Mouse (Mus musculus) embryonic facial prominence, embryonic 13.5 days (tissue): ENCODE measurements around the gene Nol9. TPM values are rescaled to one million over a fixed set of nuclear protein-coding genes. Genes with fewer than 3 reads are reported as not detected.

Experiments used
- ATAC-seq: fragments of 200-750 bp; cut with Nextera tagmentation; 2 replicates; pipeline ENCODE4 v1.8.0; 2017; ENCODE audit warnings: low read depth; ENCODE audit not compliant: insufficient number of reproducible peaks, insufficient read depth, low FRiP score, low TSS enrichment
- H3K27ac ChIP-seq: fragments of 300-500 bp; sonication (generic); 2 replicates; pipeline ENCODE4 v1.5.1; 2015; ENCODE audit warnings: moderate library complexity, mild to moderate bottlenecking, inconsistent platforms
- H3K27me3 ChIP-seq: fragments of 300-500 bp; sonication (generic); 2 replicates; pipeline ENCODE4 v1.6.1; 2015; ENCODE audit warnings: mild to moderate bottlenecking, inconsistent platforms
- H3K36me3 ChIP-seq: fragments of 300-500 bp; sonication (generic); 2 replicates; pipeline ENCODE4 v1.6.1; 2015; ENCODE audit warnings: mild to moderate bottlenecking, inconsistent platforms
- H3K4me1 ChIP-seq: fragments of 300-500 bp; sonication (generic); 2 replicates; pipeline ENCODE4 v1.6.1; 2015; ENCODE audit warnings: inconsistent platforms
- H3K4me2 ChIP-seq: fragments of 300-500 bp; sonication (generic); 2 replicates; pipeline ENCODE4 v1.6.1; 2015; ENCODE audit warnings: moderate library complexity, mild to moderate bottlenecking, inconsistent platforms
- H3K4me3 ChIP-seq: fragments of 300-500 bp; sonication (generic); 2 replicates; pipeline ENCODE4 v1.5.1; 2015; ENCODE audit warnings: mild to moderate bottlenecking, inconsistent platforms
- H3K9ac ChIP-seq: fragments of 300-500 bp; sonication (generic); 2 replicates; pipeline ENCODE4 v1.6.1; 2015; ENCODE audit warnings: mild to moderate bottlenecking, inconsistent platforms
- H3K9me3 ChIP-seq: fragments of 300-500 bp; sonication (generic); 2 replicates; pipeline ENCODE4 v1.6.1; 2016; ENCODE audit warnings: inconsistent platforms
- WGBS: fragments of 180-500 bp; shearing (Covaris S2); methylation state at CpG from one replicate; pipeline ENCODE4 v1.1.7; 2015; ENCODE audit warnings: mixed read lengths; 5-methylcytosine and 5-hydroxymethylcytosine counted together
- polyA plus RNA-seq: library from polyadenylated mRNA; unstranded; fragments of >200 nt; fragmentation: Nextera tagmentation; extraction: Ambion mirVana; gene quantifications from 2 replicates; pipeline ENCODE4 v1.2.1, GENCODE M21; 2015

Gene Nol9
- polyA plus RNA-seq, 1 experiment from 2014 or later, result 34.4 TPM

- Histone ChIP-seq H3K27me3 (no peaks in the 10 kb centered on the region), H3K4me2 (peak overlapping the region; percentile 19; the same call in 1 of the 2 replicates), H3K9me3 (no peaks in the 10 kb centered on the region), H3K4me1 (peaks cover 33% of the 10 kb centered on the region), H3K36me3 (peaks cover 18% of the 10 kb centered on the region), H3K4me3 (no peak overlapping the region), H3K27ac (no peak overlapping the region), H3K9ac (no peak overlapping the region)
- WGBS, result 24% methylated on average over 11 of the region's 11 CpGs
- ATAC-seq, result no peak
Measured at GRCm38 (mm10) chr4:152097911-152098799, 59.0 kb downstream of the Nol9 start.

GRCm38 (mm10) chr4:152100541-152100940 is 61.4 kb downstream of the Nol9 start:
- WGBS, result 68% methylated on average over 11 of the region's 11 CpGs

GRCm38 (mm10) chr4:152101081-152101653 is 62.0 kb downstream of the Nol9 start:
- Histone ChIP-seq H3K4me1 (peaks cover 27% of the 10 kb centered on the region), H3K27ac (0 out of 2 replicates have a peak overlapping the region, but pooled peaks have one; percentile 16), H3K9me3 (no peaks in the 10 kb centered on the region), H3K36me3 (peaks cover 40% of the 10 kb centered on the region), H3K4me2 (no peak overlapping the region), H3K4me3 (no peak overlapping the region), H3K9ac (0 out of 2 replicates have a peak overlapping the region, but pooled peaks have one; percentile 46), H3K27me3 (no peaks in the 10 kb centered on the region)
- no peak for ATAC-seq
- 46% methylated on average over 7 of the region's 7 CpGs for WGBS

More at GRCm38 (mm10) chr4:152100541-152100940, 61.4 kb downstream of the Nol9 start:
- peak overlapping the region; percentile 16; the same call in 1 of the 2 replicates for H3K27ac ChIP-seq
- 0 out of 2 replicates have a peak overlapping the region, but pooled peaks have one; percentile 46 for H3K9ac ChIP-seq
- H3K4me3 ChIP-seq, result no peak overlapping the region
- H3K27me3 ChIP-seq, result no peaks in the 10 kb centered on the region
- ATAC-seq, result no peak
- no peak overlapping the region for H3K4me2 ChIP-seq
- H3K36me3 ChIP-seq, result peaks cover 34% of the 10 kb centered on the region
- peaks cover 30% of the 10 kb centered on the region for H3K4me1 ChIP-seq
- H3K9me3 ChIP-seq, result no peaks in the 10 kb centered on the region

GRCm38 (mm10) chr4:152101921-152102320 is 62.8 kb downstream of the Nol9 start:
- H3K4me2 ChIP-seq, result no peak overlapping the region
- 92% methylated on average over 16 of the region's 16 CpGs for WGBS
- H3K9me3 ChIP-seq, result no peaks in the 10 kb centered on the region
- ATAC-seq, result no peak
- peaks cover 22% of the 10 kb centered on the region for H3K4me1 ChIP-seq
- H3K36me3 ChIP-seq, result peaks cover 47% of the 10 kb centered on the region
- no peak overlapping the region for H3K9ac ChIP-seq
- H3K4me3 ChIP-seq, result no peak overlapping the region
- H3K27ac ChIP-seq, result no peak overlapping the region
- H3K27me3 ChIP-seq, result no peaks in the 10 kb centered on the region

GRCm38 (mm10) chr4:152103025-152103424 is 63.9 kb downstream of the Nol9 start:
- H3K36me3 ChIP-seq, result peaks cover 50% of the 10 kb centered on the region
- H3K4me1 ChIP-seq, result peaks cover 26% of the 10 kb centered on the region
- no peak overlapping the region for H3K9ac ChIP-seq
- H3K27me3 ChIP-seq, result no peaks in the 10 kb centered on the region
- no peaks in the 10 kb centered on the region for H3K9me3 ChIP-seq
- no peak for ATAC-seq
- no peak overlapping the region for H3K27ac ChIP-seq
- no peak overlapping the region for H3K4me2 ChIP-seq
- WGBS, result 27% methylated on average over 7 of the region's 7 CpGs
- H3K4me3 ChIP-seq, result no peak overlapping the region

GRCm38 (mm10) chr4:152106746-152107145 is 67.6 kb downstream of the Nol9 start:
- Histone ChIP-seq H3K9me3 (no peaks in the 10 kb centered on the region), H3K36me3 (peaks cover 84% of the 10 kb centered on the region), H3K4me3 (no peak overlapping the region), H3K27me3 (0 out of 2 replicates have a peak, but pooled peaks cover 6% of the 10 kb centered on the region), H3K4me2 (peak overlapping the region; percentile 73), H3K27ac (peak overlapping the region; percentile 77), H3K9ac (no peak overlapping the region), H3K4me1 (peaks cover 21% of the 10 kb centered on the region)
- no peak for ATAC-seq
- WGBS, result 57% methylated on average over 9 of the region's 9 CpGs

- H3K27me3 ChIP-seq, result 0 out of 2 replicates have a peak, but pooled peaks cover 6% of the 10 kb centered on the region
- ATAC-seq, result peak; percentile 79
- H3K27ac ChIP-seq, result peak overlapping the region; percentile 77
- peak overlapping the region; percentile 60 for H3K9ac ChIP-seq
- peaks cover 21% of the 10 kb centered on the region for H3K4me1 ChIP-seq
- WGBS, result 4% methylated on average over 24 of the region's 24 CpGs
- H3K9me3 ChIP-seq, result no peaks in the 10 kb centered on the region
- peak overlapping the region; percentile 73 for H3K4me2 ChIP-seq
- peak overlapping the region; percentile 38 for H3K4me3 ChIP-seq
- peaks cover 85% of the 10 kb centered on the region for H3K36me3 ChIP-seq
Measured at GRCm38 (mm10) chr4:152107493-152107892, 68.4 kb downstream of the Nol9 start.

- ATAC-seq, result peak; percentile 89
- Histone ChIP-seq H3K27me3 (peaks cover 6% of the 10 kb centered on the region; the same call in 1 of the 2 replicates), H3K4me1 (peaks cover 21% of the 10 kb centered on the region), H3K9ac (peak overlapping the region; percentile 60), H3K9me3 (no peaks in the 10 kb centered on the region), H3K27ac (peak overlapping the region; percentile 77), H3K4me2 (peak overlapping the region; percentile 73), H3K4me3 (peak overlapping the region; percentile 38), H3K36me3 (peaks cover 85% of the 10 kb centered on the region)
- WGBS, result 13% methylated on average over 30 of the region's 30 CpGs
Measured at GRCm38 (mm10) chr4:152107971-152108509, 68.9 kb downstream of the Nol9 start.

- Histone ChIP-seq H3K4me1 (peaks cover 21% of the 10 kb centered on the region), H3K27me3 (peaks cover 8% of the 10 kb centered on the region), H3K9ac (no peak overlapping the region), H3K36me3 (peaks cover 85% of the 10 kb centered on the region), H3K4me2 (peak overlapping the region; percentile 73), H3K27ac (no peak overlapping the region), H3K9me3 (no peaks in the 10 kb centered on the region), H3K4me3 (no peak overlapping the region)
- ATAC-seq, result no peak
- WGBS, result 89% methylated on average over 5 of the region's 5 CpGs
Measured at GRCm38 (mm10) chr4:152108673-152109072, 69.6 kb downstream of the Nol9 start.

- ATAC-seq, result no peak
Measured at GRCm38 (mm10) chr4:152109509-152109908, 70.4 kb downstream of the Nol9 start.

GRCm38 (mm10) chr4:152110689-152111088 is 71.6 kb downstream of the Nol9 start:
- H3K27me3 ChIP-seq, result peaks cover 28% of the 10 kb centered on the region
- H3K4me1 ChIP-seq, result peaks cover 30% of the 10 kb centered on the region
- no peak overlapping the region for H3K27ac ChIP-seq
- no peak for ATAC-seq
- WGBS, result 84% methylated on average over 4 of the region's 4 CpGs
- H3K4me3 ChIP-seq, result no peak overlapping the region
- H3K9ac ChIP-seq, result no peak overlapping the region
- H3K4me2 ChIP-seq, result no peak overlapping the region
- peaks cover 83% of the 10 kb centered on the region for H3K36me3 ChIP-seq
- no peaks in the 10 kb centered on the region for H3K9me3 ChIP-seq

More at GRCm38 (mm10) chr4:152109509-152109908, 70.4 kb downstream of the Nol9 start:
- Histone ChIP-seq H3K4me2 (no peak overlapping the region), H3K27ac (no peak overlapping the region), H3K9ac (no peak overlapping the region), H3K9me3 (no peaks in the 10 kb centered on the region), H3K4me3 (no peak overlapping the region), H3K4me1 (peaks cover 21% of the 10 kb centered on the region), H3K36me3 (peaks cover 85% of the 10 kb centered on the region), H3K27me3 (peaks cover 16% of the 10 kb centered on the region)
- WGBS, result 88% methylated on average over 3 of the region's 3 CpGs
